Mouse (Mus musculus): ENCODE data around the gene Qrfp. TPM values are rescaled to one million over a fixed set of nuclear protein-coding genes. Genes with fewer than 3 reads are reported as not detected.

The Qrfp gene
- polyA plus RNA-seq, 1 experiment: 1.5 TPM

DNA sequence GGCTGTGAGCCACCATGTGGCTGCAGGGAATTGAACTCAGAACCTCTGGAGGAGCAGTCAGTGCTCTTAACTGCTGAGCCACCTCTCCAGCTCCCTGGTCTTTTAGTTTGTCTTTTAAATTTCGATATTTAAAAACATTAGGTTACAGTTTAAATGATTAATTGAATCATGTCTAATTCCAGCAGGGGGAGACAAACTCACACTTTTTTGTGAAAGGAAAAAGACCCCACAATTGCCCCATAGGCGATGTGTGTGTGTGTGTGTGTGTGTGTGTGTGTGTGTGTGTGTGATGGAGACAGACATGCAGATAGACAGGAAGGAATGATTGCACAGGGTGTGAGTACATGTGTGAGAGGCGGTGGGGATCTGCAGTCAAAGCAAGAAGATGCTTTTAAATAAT lies 22.2 kb downstream of the Qrfp start:
- peaks cover 26% of the 10 kb centered on the region for H3K36me3 ChIP-seq (ENCODE audit: control insufficient read depth, insufficient read depth)
- TF ChIP-seq POLR2AphosphoS2 (IDR thresholded peaks at IDR 0.05; ENCODE audit: insufficient read length, low read depth): no peak
- no peak for TF ChIP-seq TCF12 (IDR thresholded peaks at IDR 0.05; ENCODE audit: insufficient read depth, poor library complexity, severe bottlenecking)
- TF ChIP-seq MYOD1 (IDR thresholded peaks at IDR 0.05; ENCODE audit: control insufficient read depth in 1 of 3, insufficient read length in 2 of 3, low read depth in 2 of 3): no peak
- TF ChIP-seq USF1 (IDR thresholded peaks at IDR 0.05; ENCODE audit: low read depth): no peak
- TF ChIP-seq SRF (IDR thresholded peaks at IDR 0.05; ENCODE audit: control insufficient read depth, insufficient read length, low read depth): no peak
- TF ChIP-seq MAX (IDR thresholded peaks at IDR 0.05; ENCODE audit: low read depth): no peak
- no peak for TF ChIP-seq TCF3 (IDR thresholded peaks at IDR 0.05; ENCODE audit: insufficient read length, low read depth)
- TF ChIP-seq CEBPB (IDR thresholded peaks at IDR 0.05; ENCODE audit: insufficient read depth, poor library complexity, severe bottlenecking): no peak
- no peak for TF ChIP-seq MYOG (IDR thresholded peaks at IDR 0.05; ENCODE audit: control insufficient read depth in 1 of 3, insufficient read depth in 1 of 3, insufficient read length in 2 of 3, low read depth in 2 of 3)
- TF ChIP-seq POLR2A (IDR thresholded peaks at IDR 0.05; ENCODE audit: insufficient read length, low read depth): no peak
- no peak for TF ChIP-seq REST (IDR thresholded peaks at IDR 0.05; ENCODE audit: insufficient read depth, insufficient read length)
- no peak for TF ChIP-seq E2F4 (IDR thresholded peaks at IDR 0.05; ENCODE audit: insufficient read depth)
- H3ac ChIP-seq (ENCODE audit: control insufficient read depth, insufficient read length): no peak overlapping the region
- no peaks in the 10 kb centered on the region for H3K79me2 ChIP-seq (ENCODE audit: control insufficient read depth, insufficient read depth)
- H3K4me2 ChIP-seq (ENCODE audit: low read depth): no peak overlapping the region
- no peaks in the 10 kb centered on the region for H3K27me3 ChIP-seq (ENCODE audit: control insufficient read depth, insufficient read depth, insufficient read length)
- no peak overlapping the region for H3K4me3 ChIP-seq

GRCm38 (mm10) chr2:31787029-31787428 lies 23.4 kb downstream of the Qrfp start:
- Histone ChIP-seq H3K36me3 (ENCODE audit: control insufficient read depth, insufficient read depth) (peaks cover 26% of the 10 kb centered on the region), H3K4me2 (ENCODE audit: low read depth) (no peak overlapping the region), H3K79me2 (ENCODE audit: control insufficient read depth, insufficient read depth) (no peaks in the 10 kb centered on the region), H3K27me3 (ENCODE audit: control insufficient read depth, insufficient read depth, insufficient read length) (no peaks in the 10 kb centered on the region), H3ac (ENCODE audit: control insufficient read depth, insufficient read length) (no peak overlapping the region), H3K4me3 (no peak overlapping the region)
- TF ChIP-seq E2F4 (IDR thresholded peaks at IDR 0.05; ENCODE audit: insufficient read depth) (no peak), MYOD1 (IDR thresholded peaks at IDR 0.05; ENCODE audit: control insufficient read depth in 1 of 3, insufficient read length in 2 of 3, low read depth in 2 of 3) (no peak), TCF3 (IDR thresholded peaks at IDR 0.05; ENCODE audit: insufficient read length, low read depth) (no peak), POLR2A (IDR thresholded peaks at IDR 0.05; ENCODE audit: insufficient read length, low read depth) (no peak), CEBPB (IDR thresholded peaks at IDR 0.05; ENCODE audit: insufficient read depth, poor library complexity, severe bottlenecking) (no peak), REST (IDR thresholded peaks at IDR 0.05; ENCODE audit: insufficient read depth, insufficient read length) (no peak), MYOG (IDR thresholded peaks at IDR 0.05; ENCODE audit: control insufficient read depth in 1 of 3, insufficient read depth in 1 of 3, insufficient read length in 2 of 3, low read depth in 2 of 3) (no peak), USF1 (IDR thresholded peaks at IDR 0.05; ENCODE audit: low read depth) (no peak), MAX (IDR thresholded peaks at IDR 0.05; ENCODE audit: low read depth) (no peak), TCF12 (IDR thresholded peaks at IDR 0.05; ENCODE audit: insufficient read depth, poor library complexity, severe bottlenecking) (no peak), SRF (IDR thresholded peaks at IDR 0.05; ENCODE audit: control insufficient read depth, insufficient read length, low read depth) (no peak), POLR2AphosphoS2 (IDR thresholded peaks at IDR 0.05; ENCODE audit: insufficient read length, low read depth) (no peak)

GRCm38 (mm10) chr2:31785074-31785473 lies 25.3 kb downstream of the Qrfp start:
- no peak overlapping the region for H3K4me3 ChIP-seq

DNA sequence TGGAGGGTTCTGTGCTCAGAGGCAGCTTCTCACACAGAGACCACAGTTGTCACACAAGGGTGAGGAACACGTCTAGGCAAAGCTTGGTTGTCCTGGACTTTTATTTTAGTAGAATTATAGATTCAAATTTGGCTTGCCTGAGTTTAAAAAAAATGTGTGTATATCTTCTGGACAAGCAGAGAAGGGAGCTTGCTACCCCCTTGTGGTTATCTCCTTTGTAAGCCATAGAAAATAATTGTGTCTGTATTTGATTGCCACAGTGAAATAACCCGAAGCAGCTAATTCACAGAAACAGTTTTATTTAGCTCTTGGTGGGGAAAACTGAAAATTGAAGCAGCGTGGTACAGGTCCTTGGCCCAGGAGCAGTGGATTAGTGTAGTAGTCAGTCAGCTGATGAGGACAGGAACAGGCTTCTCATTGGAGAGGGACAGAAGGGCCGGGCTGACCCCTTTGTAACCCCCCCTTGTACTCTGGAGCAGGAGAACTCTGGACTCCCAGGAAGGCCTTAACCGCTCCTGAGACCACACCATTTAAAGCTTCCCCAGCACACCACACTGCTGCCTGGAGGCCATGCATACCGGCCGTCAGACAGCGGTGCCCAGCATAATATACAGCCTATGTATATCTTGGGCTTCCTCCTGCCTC lies 27.3 kb downstream of the Qrfp start:
- Histone ChIP-seq H3K36me3 (ENCODE audit: control insufficient read depth, insufficient read depth) (peaks cover 41% of the 10 kb centered on the region), H3K79me2 (ENCODE audit: control insufficient read depth, insufficient read depth) (peaks cover 1% of the 10 kb centered on the region), H3K4me2 (ENCODE audit: low read depth) (no peak overlapping the region), H3K27me3 (ENCODE audit: control insufficient read depth, insufficient read depth, insufficient read length) (no peaks in the 10 kb centered on the region), H3K4me3 (no peak overlapping the region), H3ac (ENCODE audit: control insufficient read depth, insufficient read length) (no peak overlapping the region)
- TF ChIP-seq POLR2A (IDR thresholded peaks at IDR 0.05; ENCODE audit: insufficient read length, low read depth) (no peak), USF1 (IDR thresholded peaks at IDR 0.05; ENCODE audit: low read depth) (no peak)

More at GRCm38 (mm10) chr2:31785074-31785473, 25.3 kb downstream of the Qrfp start:
- peaks cover 27% of the 10 kb centered on the region for H3K36me3 ChIP-seq (ENCODE audit: control insufficient read depth, insufficient read depth)
- H3K4me2 ChIP-seq (ENCODE audit: low read depth): no peak overlapping the region
- H3K27me3 ChIP-seq (ENCODE audit: control insufficient read depth, insufficient read depth, insufficient read length): no peaks in the 10 kb centered on the region
- H3ac ChIP-seq (ENCODE audit: control insufficient read depth, insufficient read length): no peak overlapping the region
- TF ChIP-seq TCF3 (IDR thresholded peaks at IDR 0.05; ENCODE audit: insufficient read length, low read depth) (no peak), USF1 (IDR thresholded peaks at IDR 0.05; ENCODE audit: low read depth) (no peak), MYOG (IDR thresholded peaks at IDR 0.05; ENCODE audit: control insufficient read depth in 1 of 3, insufficient read depth in 1 of 3, insufficient read length in 2 of 3, low read depth in 2 of 3) (no peak), POLR2AphosphoS2 (IDR thresholded peaks at IDR 0.05; ENCODE audit: insufficient read length, low read depth) (peak; percentile 56)
- no peaks in the 10 kb centered on the region for H3K79me2 ChIP-seq (ENCODE audit: control insufficient read depth, insufficient read depth)

DNA sequence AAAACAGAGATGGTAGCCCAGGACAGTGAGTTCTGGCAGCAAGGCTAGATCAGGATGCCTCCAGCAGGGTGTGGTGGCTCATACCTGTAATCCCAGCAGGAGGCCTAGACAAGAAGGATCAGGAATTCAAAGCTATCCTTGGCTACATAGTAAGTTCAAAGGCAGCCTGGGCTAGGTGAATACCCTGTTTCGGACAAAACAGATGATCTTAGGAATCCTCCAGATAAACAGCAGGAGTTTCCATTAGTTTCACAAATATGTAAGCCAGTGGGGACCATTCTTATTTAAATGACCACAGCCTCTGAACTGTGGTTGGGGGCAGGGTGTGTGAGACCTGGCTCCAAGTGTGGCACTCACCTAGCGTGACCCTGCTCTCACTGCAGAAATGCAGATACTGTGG lies 31.1 kb downstream of the Qrfp start:
- Histone ChIP-seq H3K79me2 (ENCODE audit: control insufficient read depth, insufficient read depth) (peaks cover 39% of the 10 kb centered on the region), H3K4me2 (ENCODE audit: low read depth) (no peak overlapping the region)
- TF ChIP-seq MYOD1 (IDR thresholded peaks at IDR 0.05; ENCODE audit: control insufficient read depth in 1 of 3, insufficient read length in 2 of 3, low read depth in 2 of 3): no peak
- TF ChIP-seq POLR2A (IDR thresholded peaks at IDR 0.05; ENCODE audit: insufficient read length, low read depth): no peak
- no peak for TF ChIP-seq USF1 (IDR thresholded peaks at IDR 0.05; ENCODE audit: low read depth)
- no peak for TF ChIP-seq E2F4 (IDR thresholded peaks at IDR 0.05; ENCODE audit: insufficient read depth)
- no peak for TF ChIP-seq CEBPB (IDR thresholded peaks at IDR 0.05; ENCODE audit: insufficient read depth, poor library complexity, severe bottlenecking)
- TF ChIP-seq TCF12 (IDR thresholded peaks at IDR 0.05; ENCODE audit: insufficient read depth, poor library complexity, severe bottlenecking): no peak
- no peak for TF ChIP-seq SRF (IDR thresholded peaks at IDR 0.05; ENCODE audit: control insufficient read depth, insufficient read length, low read depth)
- TF ChIP-seq MYOG (IDR thresholded peaks at IDR 0.05; ENCODE audit: control insufficient read depth in 1 of 3, insufficient read depth in 1 of 3, insufficient read length in 2 of 3, low read depth in 2 of 3): no peak
- TF ChIP-seq MAX (IDR thresholded peaks at IDR 0.05; ENCODE audit: low read depth): no peak
- no peak for TF ChIP-seq REST (IDR thresholded peaks at IDR 0.05; ENCODE audit: insufficient read depth, insufficient read length)

More for the DNA sequence above, 31.1 kb downstream of the Qrfp start:
- Histone ChIP-seq H3ac (ENCODE audit: control insufficient read depth, insufficient read length) (no peak overlapping the region), H3K27me3 (ENCODE audit: control insufficient read depth, insufficient read depth, insufficient read length) (no peaks in the 10 kb centered on the region), H3K36me3 (ENCODE audit: control insufficient read depth, insufficient read depth) (peaks cover 25% of the 10 kb centered on the region), H3K4me3 (no peak overlapping the region)

Measured in myocyte (in vitro differentiated cells).